Comparison of ENCODE assay signal across 22 mouse cellular contexts in genomic region chr7:45597527-45597926, GRCm38 (mm10). TPM values are rescaled to one million over a fixed set of nuclear protein-coding genes. Genes with fewer than 3 reads are reported as not detected.
"Had no signal": no experiment of that assay in that cellular context is flagged by ENCODE, and none has a peak within 500 bp of the region (broad histone marks: within the 10 kb centered on the region; RNA-seq: fewer than 3 reads in every experiment).

No protein-coding gene starts in this region.

- H3K4me2 ChIP-seq: liver, embryonic 13.5 days; lung, embryonic 14.5 days; midbrain, embryonic 12.5 days; midbrain, embryonic 15.5 days; neural tube, embryonic 12.5 days; neural tube, embryonic 15.5 days had no signal

- H3K27me3 ChIP-seq: liver, embryonic 13.5 days; midbrain, embryonic 12.5 days; midbrain, embryonic 15.5 days; neural tube, embryonic 12.5 days; neural tube, embryonic 15.5 days had no signal

- ATAC-seq: hindbrain, postnatal 0 days; inflammation-experienced regulatory T-cells, adult 6 months; intestine, embryonic 16.5 days; lung, postnatal 0 days; midbrain, embryonic 15.5 days had no signal

- H3K27ac ChIP-seq: hindbrain, postnatal 0 days; layer of hippocampus, adult 2 months; liver, embryonic 13.5 days; macrophage; midbrain, embryonic 12.5 days; midbrain, embryonic 15.5 days; neural tube, embryonic 12.5 days; neural tube, embryonic 15.5 days; stomach, postnatal 0 days had no signal

- H3K4me3 ChIP-seq: layer of hippocampus, adult 2 months; liver, embryonic 13.5 days; midbrain, embryonic 12.5 days; midbrain, embryonic 15.5 days; neural tube, embryonic 12.5 days; neural tube, embryonic 15.5 days had no signal

- H3K36me3 ChIP-seq: liver, embryonic 13.5 days; midbrain, embryonic 12.5 days; midbrain, embryonic 15.5 days; neural tube, embryonic 12.5 days; neural tube, embryonic 15.5 days had no signal

- DNase-seq: layer of hippocampus, adult 9-11 months; liver, embryonic 13.5 days; lung, embryonic 14.5 days; right cerebral cortex, adult 18-20 months; right cerebral cortex, postnatal 14 days; right cerebral cortex, postnatal 4 days; thymus, adult 2 months; thymus, postnatal 14 days; thymus, postnatal 4 days had no signal

- H3K4me1 ChIP-seq: midbrain, embryonic 12.5 days; midbrain, embryonic 15.5 days; neural tube, embryonic 12.5 days; neural tube, embryonic 15.5 days had no signal

- H3K9ac ChIP-seq: liver, embryonic 13.5 days; lung, embryonic 14.5 days; midbrain, embryonic 12.5 days; midbrain, embryonic 15.5 days; neural tube, embryonic 12.5 days; neural tube, embryonic 15.5 days had no signal

- H3K9me3 ChIP-seq: liver, embryonic 13.5 days; midbrain, embryonic 12.5 days; midbrain, embryonic 15.5 days; neural tube, embryonic 12.5 days; neural tube, embryonic 15.5 days had no signal

RNA-seq across cellular contexts. Expression of gene Fgf21, which starts 17.8 kb away (rescaled TPM):
- polyA plus RNA-seq: hindbrain, postnatal 0 days; inflammation-experienced regulatory T-cells, adult 6 months; limb, embryonic 11.5 days; liver, embryonic 13.5 days; liver, embryonic 16.5 days; lung, embryonic 14.5 days; lung, postnatal 0 days; macrophage; midbrain, embryonic 12.5 days; midbrain, embryonic 15.5 days; neural tube, embryonic 12.5 days had no signal

RNA-seq across cellular contexts. Expression of gene Fut1, which starts 19.6 kb away (rescaled TPM):
- polyA plus RNA-seq: hindbrain, postnatal 0 days; inflammation-experienced regulatory T-cells, adult 6 months; liver, embryonic 13.5 days; liver, embryonic 16.5 days; macrophage; midbrain, embryonic 12.5 days; midbrain, embryonic 15.5 days; neural tube, embryonic 12.5 days; neural tube, embryonic 15.5 days had no signal

RNA-seq across cellular contexts. Expression of gene Izumo1, which starts 24.1 kb away (rescaled TPM):
- polyA plus RNA-seq: inflammation-experienced regulatory T-cells, adult 6 months; limb, embryonic 11.5 days; liver, embryonic 13.5 days; macrophage; midbrain, embryonic 15.5 days; neural tube, embryonic 12.5 days; neural tube, embryonic 15.5 days had no signal
